Mouse (Mus musculus): ENCODE results near the gene Dach2.
"Not testable (repeated sequence)": the region's sequence is repeated elsewhere in the genome, so short reads cannot be mapped to it uniquely, and the experiment has no call there.

The Dach2 gene

GRCm38 (mm10) chrX:113297404-113297803 lies at the start of gene Dach2:
TSS of gene Dach2 (plus strand) at chrX:113297510.
- no peak for DNase-seq

GRCm38 (mm10) chrX:113252427-113252826 lies 44.9 kb upstream of the Dach2 start:
- not testable (repeated sequence) for DNase-seq

- DNase-seq, result peak; percentile 2
Measured at GRCm38 (mm10) chrX:113298031-113298430, 721 bp downstream of the Dach2 start.

GRCm38 (mm10) chrX:113298468-113298867 lies 1.2 kb downstream of the Dach2 start:
- DNase-seq, result no peak

- DNase-seq, result no peak
Measured at GRCm38 (mm10) chrX:113304323-113304722, 7.0 kb downstream of the Dach2 start.

- DNase-seq, result no peak
Measured at GRCm38 (mm10) chrX:113338143-113338542, 40.8 kb downstream of the Dach2 start.

GRCm38 (mm10) chrX:113394417-113394816 lies 97.1 kb downstream of the Dach2 start:
- no peak for DNase-seq

- no peak for DNase-seq
Measured at GRCm38 (mm10) chrX:113408756-113409155, 111.4 kb downstream of the Dach2 start.

GRCm38 (mm10) chrX:113421517-113422187 lies 124.3 kb downstream of the Dach2 start:
- no peak for DNase-seq

GRCm38 (mm10) chrX:113482131-113482530 lies 184.8 kb downstream of the Dach2 start:
- DNase-seq, result no peak

GRCm38 (mm10) chrX:113545106-113545505 lies 247.8 kb downstream of the Dach2 start:
- DNase-seq, result no peak

- no peak for DNase-seq
Measured at GRCm38 (mm10) chrX:113563897-113564296, 266.6 kb downstream of the Dach2 start.

GRCm38 (mm10) chrX:113666069-113666468 lies 368.8 kb downstream of the Dach2 start:
- DNase-seq, result no peak

- DNase-seq, result no peak
Measured at GRCm38 (mm10) chrX:113687163-113687562, 389.9 kb downstream of the Dach2 start.

GRCm38 (mm10) chrX:113712363-113712762 lies 415.1 kb downstream of the Dach2 start:
- no peak for DNase-seq

GRCm38 (mm10) chrX:113724124-113724523 lies 426.8 kb downstream of the Dach2 start:
- DNase-seq, result no peak

- DNase-seq, result no peak
Measured at GRCm38 (mm10) chrX:113747122-113747521, 449.8 kb downstream of the Dach2 start.

- no peak for DNase-seq
Measured at GRCm38 (mm10) chrX:113792264-113792663, 495.0 kb downstream of the Dach2 start.

- DNase-seq, result no peak
Measured at GRCm38 (mm10) chrX:113810369-113810768, 513.1 kb downstream of the Dach2 start.

GRCm38 (mm10) chrX:113826810-113827209 lies 529.5 kb downstream of the Dach2 start:
- no peak for DNase-seq

GRCm38 (mm10) chrX:113833062-113833461 lies 535.8 kb downstream of the Dach2 start:
- no peak for DNase-seq

GRCm38 (mm10) chrX:113867835-113868495 lies 570.7 kb downstream of the Dach2 start:
- DNase-seq, result no peak

All from cerebellum, adult 9-11 months (tissue).